Mouse (Mus musculus): Measurements from ENCODE around the gene Uvrag.

The Uvrag gene

GRCm38 (mm10) chr7:98881887-98882286, 259.1 kb downstream of the Uvrag start:
- DNase-seq (ENCODE audit: low spot score) = no peak

GRCm38 (mm10) chr7:98879176-98879575, 261.8 kb downstream of the Uvrag start:
- DNase-seq (ENCODE audit: low spot score) = no peak

- no peak for DNase-seq (ENCODE audit: low spot score)
Measured at GRCm38 (mm10) chr7:98876119-98876518, 264.8 kb downstream of the Uvrag start.

GRCm38 (mm10) chr7:98875390-98875990, 265.5 kb downstream of the Uvrag start:
- DNase-seq (ENCODE audit: low spot score) = no peak

- DNase-seq (ENCODE audit: low spot score) = no peak
Measured at GRCm38 (mm10) chr7:98874411-98874951, 266.5 kb downstream of the Uvrag start.

GRCm38 (mm10) chr7:98873316-98873715, 267.6 kb downstream of the Uvrag start:
- no peak for DNase-seq (ENCODE audit: low spot score)

- DNase-seq (ENCODE audit: low spot score) = no peak
Measured at GRCm38 (mm10) chr7:98871882-98872281, 269.1 kb downstream of the Uvrag start.

GRCm38 (mm10) chr7:98870791-98871190, 270.1 kb downstream of the Uvrag start:
- no peak for DNase-seq (ENCODE audit: low spot score)

GRCm38 (mm10) chr7:98869070-98869469, 271.9 kb downstream of the Uvrag start:
- DNase-seq (ENCODE audit: low spot score) = no peak

GRCm38 (mm10) chr7:98867794-98868150, 273.2 kb downstream of the Uvrag start:
- no peak for DNase-seq (ENCODE audit: low spot score)

- no peak for DNase-seq (ENCODE audit: low spot score)
Measured at GRCm38 (mm10) chr7:98867053-98867793, 273.7 kb downstream of the Uvrag start.

- DNase-seq (ENCODE audit: low spot score) = no peak
Measured at GRCm38 (mm10) chr7:98863969-98864718, 276.8 kb downstream of the Uvrag start.

- DNase-seq (ENCODE audit: low spot score) = no peak
Measured at GRCm38 (mm10) chr7:98862994-98863393, 277.9 kb downstream of the Uvrag start.

GRCm38 (mm10) chr7:98861002-98861401, 279.9 kb downstream of the Uvrag start:
- DNase-seq (ENCODE audit: low spot score) = no peak

GRCm38 (mm10) chr7:98857094-98857493, 283.8 kb downstream of the Uvrag start:
- DNase-seq (ENCODE audit: low spot score) = no peak

- DNase-seq (ENCODE audit: low spot score) = no peak
Measured at GRCm38 (mm10) chr7:98856128-98856527, 284.8 kb downstream of the Uvrag start.

- no peak for DNase-seq (ENCODE audit: low spot score)
Measured at GRCm38 (mm10) chr7:98855388-98855787, 285.6 kb downstream of the Uvrag start.

- DNase-seq (ENCODE audit: low spot score) = no peak
Measured at GRCm38 (mm10) chr7:98853806-98854205, 287.1 kb downstream of the Uvrag start.

- no peak for DNase-seq (ENCODE audit: low spot score)
Measured at GRCm38 (mm10) chr7:98852950-98853650, 287.8 kb downstream of the Uvrag start.

- DNase-seq (ENCODE audit: low spot score) = no peak
Measured at GRCm38 (mm10) chr7:98851220-98851619, 289.7 kb downstream of the Uvrag start.

- DNase-seq (ENCODE audit: low spot score) = no peak
Measured at GRCm38 (mm10) chr7:98850388-98850787, 290.6 kb downstream of the Uvrag start.

Measured in urinary bladder, postnatal 25 days (tissue).